18 mouse cellular contexts compared by ENCODE assay signal in the genomic region with DNA sequence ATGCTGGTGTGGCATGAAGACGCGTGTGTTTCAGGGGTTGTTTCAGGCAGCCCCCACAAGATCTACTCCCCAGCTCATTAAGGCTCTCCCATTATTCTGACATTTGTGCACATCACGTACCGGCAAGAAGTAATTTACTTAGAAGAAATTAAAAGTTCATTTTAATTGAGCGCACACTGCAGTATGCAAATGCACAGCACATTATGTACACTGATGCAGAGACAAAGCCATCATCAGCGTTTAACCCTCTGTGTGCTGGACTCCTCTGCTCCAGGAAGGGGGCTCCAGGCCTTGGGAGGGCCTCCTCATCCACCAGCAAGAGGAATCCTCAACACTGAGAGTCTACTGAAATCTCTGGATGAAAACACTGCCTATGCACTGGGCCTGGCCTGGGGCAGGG. TPM values are rescaled to one million over a fixed set of nuclear protein-coding genes. Genes with fewer than 3 reads are reported as not detected.
A peak's percentile ranks its signal among the peaks of the same experiment; 100 is the strongest.
DNase-seq lines count a peak whose midpoint lies in the region; ATAC-seq lines count a peak whose summit lies in the region.
"Had no signal": no experiment of that assay in that cellular context is flagged by ENCODE, and none has a peak within 500 bp of the region (broad histone marks: within the 10 kb centered on the region; RNA-seq: fewer than 3 reads in every experiment).

No protein-coding gene starts in this region.

- ATAC-seq in midbrain, embryonic 13.5 days, result no peak
- no peak for ATAC-seq in midbrain, embryonic 11.5 days (ENCODE audit: low FRiP score)
- no peak for ATAC-seq in hindbrain, embryonic 12.5 days (ENCODE audit: low FRiP score)
- no peak for ATAC-seq in midbrain, embryonic 14.5 days (ENCODE audit: low FRiP score, low TSS enrichment)

- peak overlapping the region; percentile 51 for H3K27ac ChIP-seq in midbrain, embryonic 13.5 days
- no peak overlapping the region for H3K27ac ChIP-seq in midbrain, embryonic 11.5 days (ENCODE audit: low read depth, low read length)
- peak overlapping the region; percentile 66 for H3K27ac ChIP-seq in hindbrain, embryonic 12.5 days
- peak overlapping the region; percentile 75 for H3K27ac ChIP-seq in midbrain, embryonic 14.5 days (replicated peaks; ENCODE audit: low read depth, low read length)
- H3K27ac ChIP-seq: heart, embryonic 13.5 days; limb, embryonic 15.5 days had no signal

- H3K4me3 ChIP-seq in midbrain, embryonic 13.5 days (replicated peaks), result no peak overlapping the region
- no peak overlapping the region for H3K4me3 ChIP-seq in midbrain, embryonic 11.5 days (ENCODE audit: low read depth, low read length)
- no peak overlapping the region for H3K4me3 ChIP-seq in hindbrain, embryonic 12.5 days
- no peak overlapping the region for H3K4me3 ChIP-seq in midbrain, embryonic 14.5 days (replicated peaks; ENCODE audit: low read depth, low read length)
- H3K4me3 ChIP-seq: heart, embryonic 13.5 days; limb, embryonic 15.5 days; myocyte had no signal

- no peak overlapping the region for H3K9ac ChIP-seq in midbrain, embryonic 13.5 days (replicated peaks)
- H3K9ac ChIP-seq in midbrain, embryonic 11.5 days (ENCODE audit: low read length), result no peak overlapping the region
- no peak overlapping the region for H3K9ac ChIP-seq in hindbrain, embryonic 12.5 days
- no peak overlapping the region; the same call in 1 of the 2 replicates for H3K9ac ChIP-seq in midbrain, embryonic 14.5 days (replicated peaks; ENCODE audit: low read length)
- H3K9ac ChIP-seq: heart, embryonic 13.5 days; limb, embryonic 15.5 days had no signal

- 64% methylated on average over 6 of the region's 6 CpGs for WGBS in midbrain, embryonic 13.5 days
- WGBS in midbrain, embryonic 11.5 days, result 89% methylated on average over 6 of the region's 6 CpGs
- 62% methylated on average over 6 of the region's 6 CpGs for WGBS in hindbrain, embryonic 12.5 days
- WGBS in midbrain, embryonic 14.5 days, result 71% methylated on average over 6 of the region's 6 CpGs

- no peak overlapping the region for H3K4me2 ChIP-seq in midbrain, embryonic 13.5 days (replicated peaks)
- no peak overlapping the region for H3K4me2 ChIP-seq in midbrain, embryonic 11.5 days
- no peak overlapping the region for H3K4me2 ChIP-seq in hindbrain, embryonic 12.5 days (replicated peaks)
- no peak overlapping the region for H3K4me2 ChIP-seq in midbrain, embryonic 14.5 days (ENCODE audit: low read length)
- H3K4me2 ChIP-seq: limb, embryonic 15.5 days had no signal

- H3K4me1 ChIP-seq in midbrain, embryonic 13.5 days (replicated peaks), result peaks cover 76% of the 10 kb centered on the region
- H3K4me1 ChIP-seq in midbrain, embryonic 11.5 days (ENCODE audit: control insufficient read depth, insufficient read depth, low read length), result peaks cover 8% of the 10 kb centered on the region
- peaks cover 62% of the 10 kb centered on the region for H3K4me1 ChIP-seq in hindbrain, embryonic 12.5 days
- peaks cover 64% of the 10 kb centered on the region for H3K4me1 ChIP-seq in midbrain, embryonic 14.5 days (ENCODE audit: control insufficient read depth, insufficient read depth, low read length)

- no peak for DNase-seq in midbrain, embryonic 11.5 days (ENCODE audit: low spot score, missing footprints)
- peak; percentile 61 for DNase-seq in midbrain, embryonic 14.5 days
- DNase-seq in urinary bladder, postnatal 36 days (ENCODE audit: low spot score in 2 of 2), result no peak
- DNase-seq in liver, result no peak
- DNase-seq in kidney, postnatal 25 days, result no peak
- DNase-seq: adrenal gland, adult 2 months; cerebellum, adult 9-11 months; gastrocnemius, postnatal 14 days; heart, adult 18-20 months; kidney, adult 9 months; kidney, postnatal 4 days; lung, postnatal 10 days; right cerebral cortex, postnatal 4 days had no signal

- H3K9me3 ChIP-seq in midbrain, embryonic 13.5 days, result no peaks in the 10 kb centered on the region
- no peaks in the 10 kb centered on the region for H3K9me3 ChIP-seq in midbrain, embryonic 11.5 days (ENCODE audit: control insufficient read depth, low read length)
- no peaks in the 10 kb centered on the region for H3K9me3 ChIP-seq in hindbrain, embryonic 12.5 days (replicated peaks)
- H3K9me3 ChIP-seq in midbrain, embryonic 14.5 days (ENCODE audit: control insufficient read depth, low read length), result no peaks in the 10 kb centered on the region
- H3K9me3 ChIP-seq: heart, embryonic 13.5 days; limb, embryonic 15.5 days had no signal

- H3K36me3 ChIP-seq in midbrain, embryonic 13.5 days, result no peaks in the 10 kb centered on the region
- H3K36me3 ChIP-seq in midbrain, embryonic 11.5 days (ENCODE audit: control insufficient read depth, insufficient read depth, low read length), result no peaks in the 10 kb centered on the region
- H3K36me3 ChIP-seq in hindbrain, embryonic 12.5 days, result no peaks in the 10 kb centered on the region
- H3K36me3 ChIP-seq in midbrain, embryonic 14.5 days (ENCODE audit: control insufficient read depth, insufficient read depth, low read length), result no peaks in the 10 kb centered on the region
- H3K36me3 ChIP-seq: heart, embryonic 13.5 days; limb, embryonic 15.5 days had no signal

- H3K27me3 ChIP-seq in midbrain, embryonic 13.5 days, result peaks cover 3% of the 10 kb centered on the region
- H3K27me3 ChIP-seq in midbrain, embryonic 11.5 days (ENCODE audit: control insufficient read depth, insufficient read depth, low read length), result no peaks in the 10 kb centered on the region; the same call in none of the 2 replicates
- peaks cover 21% of the 10 kb centered on the region for H3K27me3 ChIP-seq in hindbrain, embryonic 12.5 days
- no peaks in the 10 kb centered on the region for H3K27me3 ChIP-seq in midbrain, embryonic 14.5 days (ENCODE audit: control insufficient read depth, insufficient read depth, low read length)

RNA-seq across cellular contexts. Expression of gene Acsf3, which starts 37.4 kb away (rescaled TPM):
- polyA plus RNA-seq in midbrain, embryonic 13.5 days (2015; fragmentation: Nextera tagmentation; extraction: Ambion mirVana), result 17.9 and 18.7 TPM in 2 replicates
- 13.9 and 14.9 TPM in 2 replicates for polyA plus RNA-seq in midbrain, embryonic 11.5 days (2014; fragmentation: Nextera tagmentation; extraction: Ambion mirVana)
- 15.1 and 17.6 TPM in 2 replicates for polyA plus RNA-seq in hindbrain, embryonic 12.5 days (2016; fragmentation: Nextera tagmentation; extraction: Ambion mirVana)
- 16.3 and 16.8 TPM in 2 replicates for polyA plus RNA-seq in midbrain, embryonic 14.5 days (2014; fragmentation: Nextera tagmentation; extraction: Ambion mirVana)

RNA-seq across cellular contexts. Expression of gene Cbfa2t3, which starts 39.0 kb away (rescaled TPM):
- polyA plus RNA-seq in midbrain, embryonic 13.5 days (2015; fragmentation: Nextera tagmentation; extraction: Ambion mirVana), result 20.2 and 20.9 TPM in 2 replicates
- polyA plus RNA-seq in midbrain, embryonic 11.5 days (2014; fragmentation: Nextera tagmentation; extraction: Ambion mirVana), result 6.1 and 6.4 TPM in 2 replicates
- polyA plus RNA-seq in hindbrain, embryonic 12.5 days (2016; fragmentation: Nextera tagmentation; extraction: Ambion mirVana), result 17.1 and 17.3 TPM in 2 replicates
- 25.2 and 28.7 TPM in 2 replicates for polyA plus RNA-seq in midbrain, embryonic 14.5 days (2014; fragmentation: Nextera tagmentation; extraction: Ambion mirVana)
